ENCODE assay signal across 17 mouse cellular contexts in the genomic region with DNA sequence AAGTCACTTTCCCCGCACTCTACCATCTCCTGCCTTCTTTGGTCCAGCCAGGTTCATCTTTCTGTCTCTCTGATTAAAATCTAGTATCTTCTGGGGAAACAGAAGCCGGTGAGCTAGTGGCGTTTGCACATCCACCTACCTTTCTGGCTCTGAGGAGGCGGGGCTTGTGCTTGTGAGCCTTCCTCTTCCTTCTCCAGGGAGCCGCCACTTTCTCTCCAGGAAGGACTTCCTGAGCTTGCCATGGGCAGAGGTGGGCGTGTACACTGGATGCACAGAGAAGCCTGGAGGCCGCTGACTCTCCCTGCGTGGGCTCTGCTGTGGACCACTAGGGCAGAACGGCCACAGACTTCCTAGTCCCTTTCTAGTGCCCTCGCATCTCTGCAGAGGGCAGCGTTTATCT. TPM values are rescaled to one million over a fixed set of nuclear protein-coding genes. Genes with fewer than 3 reads are reported as not detected.
DNase-seq lines count a peak whose midpoint lies in the region; ATAC-seq lines count a peak whose summit lies in the region.
"Had no signal": no experiment of that assay in that cellular context is flagged by ENCODE, and none has a peak within 500 bp of the region (broad histone marks: within the 10 kb centered on the region; RNA-seq: fewer than 3 reads in every experiment).

No protein-coding gene starts in this region.

- H3K9ac ChIP-seq in hindbrain, embryonic 13.5 days = no peak overlapping the region
- no peak overlapping the region for H3K9ac ChIP-seq in midbrain, embryonic 15.5 days
- H3K9ac ChIP-seq in kidney, embryonic 16.5 days (replicated peaks; ENCODE audit: low read length) = no peak overlapping the region
- H3K9ac ChIP-seq: embryonic facial prominence, embryonic 15.5 days; forebrain, embryonic 15.5 days; lung, embryonic 15.5 days had no signal

- no peak overlapping the region for H3K4me2 ChIP-seq in hindbrain, embryonic 13.5 days
- H3K4me2 ChIP-seq in midbrain, embryonic 15.5 days = no peak overlapping the region
- H3K4me2 ChIP-seq in kidney, embryonic 16.5 days (replicated peaks; ENCODE audit: low read depth, low read length) = no peak overlapping the region
- H3K4me2 ChIP-seq: embryonic facial prominence, embryonic 15.5 days; forebrain, embryonic 15.5 days; lung, embryonic 15.5 days had no signal

- peak overlapping the region; percentile 66 for H3K27ac ChIP-seq in hindbrain, embryonic 10.5 days
- no peak overlapping the region for H3K27ac ChIP-seq in hindbrain, embryonic 13.5 days
- H3K27ac ChIP-seq in midbrain, embryonic 10.5 days (replicated peaks) = 0 out of 2 replicates have a peak overlapping the region, but pooled peaks have one; percentile 33
- H3K27ac ChIP-seq in midbrain, embryonic 15.5 days = no peak overlapping the region
- peak overlapping the region; percentile 32; the same call in 1 of the 2 replicates for H3K27ac ChIP-seq in kidney, embryonic 16.5 days (ENCODE audit: low read length)
- H3K27ac ChIP-seq: embryonic facial prominence, embryonic 15.5 days; forebrain, embryonic 15.5 days; heart, embryonic 10.5 days; left cerebral cortex, adult 2 months; lung, embryonic 15.5 days had no signal

- 0 out of 2 replicates have a peak, but pooled peaks cover 2% of the 10 kb centered on the region for H3K9me3 ChIP-seq in hindbrain, embryonic 10.5 days
- H3K9me3 ChIP-seq in hindbrain, embryonic 13.5 days = no peaks in the 10 kb centered on the region
- no peaks in the 10 kb centered on the region for H3K9me3 ChIP-seq in midbrain, embryonic 10.5 days (replicated peaks)
- no peaks in the 10 kb centered on the region for H3K9me3 ChIP-seq in midbrain, embryonic 15.5 days
- H3K9me3 ChIP-seq in kidney, embryonic 16.5 days (ENCODE audit: low read length) = no peaks in the 10 kb centered on the region
- H3K9me3 ChIP-seq: embryonic facial prominence, embryonic 15.5 days; forebrain, embryonic 15.5 days; heart, embryonic 10.5 days; lung, embryonic 15.5 days had no signal

- WGBS in hindbrain, embryonic 10.5 days = 56% methylated on average over 11 of the region's 11 CpGs
- 80% methylated on average over 11 of the region's 11 CpGs for WGBS in hindbrain, embryonic 13.5 days
- WGBS in midbrain, embryonic 10.5 days = 68% methylated on average over 11 of the region's 11 CpGs
- 68% methylated on average over 11 of the region's 11 CpGs for WGBS in midbrain, embryonic 15.5 days
- 49% methylated on average over 11 of the region's 11 CpGs for WGBS in kidney, embryonic 16.5 days

- H3K4me1 ChIP-seq in hindbrain, embryonic 10.5 days (replicated peaks) = peaks cover 63% of the 10 kb centered on the region
- peaks cover 25% of the 10 kb centered on the region for H3K4me1 ChIP-seq in hindbrain, embryonic 13.5 days (replicated peaks)
- peaks cover 54% of the 10 kb centered on the region for H3K4me1 ChIP-seq in midbrain, embryonic 10.5 days
- peaks cover 15% of the 10 kb centered on the region; the same call in 1 of the 2 replicates for H3K4me1 ChIP-seq in midbrain, embryonic 15.5 days
- H3K4me1 ChIP-seq in kidney, embryonic 16.5 days (ENCODE audit: insufficient read depth, low read length) = peaks cover 35% of the 10 kb centered on the region

- no peak for DNase-seq in hindbrain, embryonic 10.5 days (ENCODE audit: low spot score)
- no peak for DNase-seq in midbrain, embryonic 10.5 days (ENCODE audit: low spot score)
- DNase-seq in heart, adult 11 months = no peak
- no peak for DNase-seq in natural killer cell, adult 2 months (ENCODE audit: low spot score in 2 of 2)
- DNase-seq in spleen, postnatal 4 days (ENCODE audit: low spot score in 2 of 2) = no peak
- DNase-seq: liver; right cerebral cortex, postnatal 14 days had no signal

- H3K36me3 ChIP-seq in hindbrain, embryonic 10.5 days = no peaks in the 10 kb centered on the region
- no peaks in the 10 kb centered on the region for H3K36me3 ChIP-seq in hindbrain, embryonic 13.5 days
- H3K36me3 ChIP-seq in midbrain, embryonic 10.5 days = no peaks in the 10 kb centered on the region
- H3K36me3 ChIP-seq in midbrain, embryonic 15.5 days (replicated peaks) = no peaks in the 10 kb centered on the region
- H3K36me3 ChIP-seq in kidney, embryonic 16.5 days (ENCODE audit: insufficient read depth, low read length) = no peaks in the 10 kb centered on the region
- H3K36me3 ChIP-seq: embryonic facial prominence, embryonic 15.5 days; forebrain, embryonic 15.5 days; G1E; heart, embryonic 10.5 days; lung, embryonic 15.5 days had no signal

- no peak overlapping the region for H3K4me3 ChIP-seq in hindbrain, embryonic 10.5 days
- no peak overlapping the region for H3K4me3 ChIP-seq in hindbrain, embryonic 13.5 days
- H3K4me3 ChIP-seq in midbrain, embryonic 10.5 days = no peak overlapping the region
- H3K4me3 ChIP-seq in midbrain, embryonic 15.5 days = no peak overlapping the region
- no peak overlapping the region for H3K4me3 ChIP-seq in kidney, embryonic 16.5 days (ENCODE audit: low read length)
- H3K4me3 ChIP-seq: embryonic facial prominence, embryonic 15.5 days; forebrain, embryonic 15.5 days; heart, embryonic 10.5 days; left cerebral cortex, adult 2 months; lung, embryonic 15.5 days had no signal

- no peak for ATAC-seq in hindbrain, embryonic 13.5 days (ENCODE audit: low FRiP score)
- no peak for ATAC-seq in midbrain, embryonic 15.5 days (replicated peaks)
- no peak for ATAC-seq in kidney, embryonic 16.5 days (ENCODE audit: low FRiP score, low TSS enrichment)
- ATAC-seq: activated CD4-positive, CD25-positive, alpha-beta regulatory T cell, adult 4 months; forebrain, embryonic 15.5 days had no signal

- no peaks in the 10 kb centered on the region for H3K27me3 ChIP-seq in hindbrain, embryonic 10.5 days (ENCODE audit: insufficient read depth, poor library complexity, severe bottlenecking)
- no peaks in the 10 kb centered on the region; the same call in 1 of the 2 replicates for H3K27me3 ChIP-seq in hindbrain, embryonic 13.5 days
- H3K27me3 ChIP-seq in midbrain, embryonic 10.5 days (ENCODE audit: low read depth, poor library complexity, severe bottlenecking) = peaks cover 11% of the 10 kb centered on the region
- no peaks in the 10 kb centered on the region for H3K27me3 ChIP-seq in midbrain, embryonic 15.5 days (replicated peaks)
- H3K27me3 ChIP-seq in kidney, embryonic 16.5 days (ENCODE audit: insufficient read depth, low read length) = no peaks in the 10 kb centered on the region
- H3K27me3 ChIP-seq: embryonic facial prominence, embryonic 15.5 days; forebrain, embryonic 15.5 days; lung, embryonic 15.5 days had no signal

RNA-seq across cellular contexts. Expression of a gene that starts 34.3 kb away (rescaled TPM):
- 2.4 and 2.7 TPM in 2 replicates for polyA plus RNA-seq in hindbrain, embryonic 10.5 days (2016; fragmentation: Nextera tagmentation; extraction: Ambion mirVana)
- polyA plus RNA-seq in hindbrain, embryonic 13.5 days (2015; fragmentation: Nextera tagmentation; extraction: Ambion mirVana) = 1.2 and 2.1 TPM in 2 replicates
- polyA plus RNA-seq in midbrain, embryonic 10.5 days (2016; fragmentation: Nextera tagmentation; extraction: Ambion mirVana) = 1.7 and 1.9 TPM in 2 replicates
- polyA plus RNA-seq in midbrain, embryonic 15.5 days (2015; fragmentation: Nextera tagmentation; extraction: Ambion mirVana) = 1.4 and 1.7 TPM in 2 replicates
- 5.0 and 5.1 TPM in 2 replicates for polyA plus RNA-seq in kidney, embryonic 16.5 days (2015; fragmentation: Nextera tagmentation; extraction: Ambion mirVana)
- polyA plus RNA-seq: G1E had no signal

Comparison
In these comparisons a context has a peak if more than half of its experiments do, and no peak if none do; other contexts are left out.
1. H3K27ac ChIP-seq: peak in hindbrain, embryonic 10.5 days (single experiment), midbrain, embryonic 10.5 days (single experiment) and kidney, embryonic 16.5 days (single experiment); none in hindbrain, embryonic 13.5 days (single experiment) and midbrain, embryonic 15.5 days (single experiment).